Mouse (Mus musculus): Measurements from ENCODE around the gene Blnk. TPM values are rescaled to one million over a fixed set of nuclear protein-coding genes. Genes with fewer than 3 reads are reported as not detected.

The Blnk gene
- polyA plus RNA-seq, 1 experiment from 2014 or later, result 5.4 TPM

Small RNA genes lying within 50 kb of the gene (microRNA-seq; reads per million reads assigned to microRNA genes)
- gene Mir8092, result not detected

Other genes starting within 250 kb of the Blnk start
- 0.12 and 0.20 TPM in 2 replicates for gene Cc2d2b, start 245.8 kb downstream of the Blnk start, polyA plus RNA-seq (2015; fragmentation: Nextera tagmentation; extraction: Ambion mirVana)
- gene Ccnj, start 163.3 kb downstream of the Blnk start, polyA plus RNA-seq (2015; fragmentation: Nextera tagmentation; extraction: Ambion mirVana), result 7.9 and 10.6 TPM in 2 replicates
- gene Zfp518a, start 99.8 kb downstream of the Blnk start, polyA plus RNA-seq (2015; fragmentation: Nextera tagmentation; extraction: Ambion mirVana), result 8.4 and 9.5 TPM in 2 replicates
- 0.09 TPM in 1 of 2 replicates, not detected in the other for gene Dntt, start 34.7 kb upstream of the Blnk start, polyA plus RNA-seq (2015; fragmentation: Nextera tagmentation; extraction: Ambion mirVana)
- gene Opalin, start 82.6 kb upstream of the Blnk start, polyA plus RNA-seq (2015; fragmentation: Nextera tagmentation; extraction: Ambion mirVana), result not detected in 2 replicates
- gene Tll2, start 212.3 kb upstream of the Blnk start, polyA plus RNA-seq (2015; fragmentation: Nextera tagmentation; extraction: Ambion mirVana), result 0.46 and 0.52 TPM in 2 replicates